Mouse (Mus musculus): Measurements from ENCODE around the gene Car9.
"Not testable (repeated sequence)": the region's sequence is repeated elsewhere in the genome, so short reads cannot be mapped to it uniquely, and the experiment has no call there.

The Car9 gene

DNA sequence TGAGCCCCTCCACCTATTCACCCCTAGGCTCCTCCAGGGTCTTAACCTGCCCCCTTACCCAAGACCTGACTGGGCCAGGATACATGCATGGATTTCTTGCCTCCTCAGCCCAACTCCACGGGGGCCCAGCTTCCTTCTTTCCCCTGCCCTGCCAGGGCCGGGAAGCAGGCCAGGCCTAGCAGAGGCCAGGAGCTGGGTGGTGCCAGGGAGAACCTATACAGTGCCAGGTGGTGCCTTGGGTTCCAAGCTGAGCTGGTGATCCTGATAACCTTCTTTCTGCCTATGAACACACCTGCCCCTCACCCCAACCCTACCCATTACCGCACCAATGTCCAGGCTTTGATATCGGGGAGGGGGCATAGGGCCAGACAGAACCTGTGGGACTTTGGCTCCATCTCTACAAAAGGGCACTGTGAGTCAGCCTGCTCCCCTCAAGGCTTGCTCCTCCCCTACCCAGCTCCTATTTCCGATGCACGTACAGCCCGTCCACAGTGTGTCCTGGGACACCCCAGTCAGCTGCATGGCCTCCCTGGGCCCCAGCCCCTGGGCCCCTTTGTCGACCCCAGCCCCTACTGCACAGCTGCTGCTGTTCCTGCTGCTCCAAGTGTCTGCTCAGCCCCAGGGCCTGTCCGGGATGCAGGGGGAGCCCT lies at the start of gene Car9:
Gene Car9, plus strand, starts transcription at position 431 of the 650 bp plus-strand sequence.
- DNase-seq (ENCODE audit: low read depth, low spot score): no peak

DNA sequence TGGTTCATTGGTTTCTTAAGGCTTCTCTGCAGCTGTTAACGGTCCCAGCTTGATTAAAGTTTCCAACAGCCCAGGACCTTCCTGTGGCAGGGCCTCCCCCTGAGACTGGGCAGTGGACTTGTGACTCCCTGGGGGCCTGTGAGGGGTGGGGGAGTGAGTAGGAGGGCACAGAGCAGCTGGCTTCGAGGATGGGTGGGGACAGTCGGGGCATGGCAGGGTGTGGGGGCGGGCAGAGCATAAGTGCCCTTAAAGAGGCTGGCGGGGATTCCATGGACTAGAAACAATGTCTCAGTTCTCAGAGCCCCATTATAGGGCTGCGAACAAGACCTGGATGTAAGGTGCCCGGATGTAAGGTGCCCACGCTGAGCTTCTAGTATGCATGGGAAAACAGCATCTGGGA lies 49.6 kb upstream of the Car9 start:
- DNase-seq (ENCODE audit: low read depth, low spot score): no peak

DNA sequence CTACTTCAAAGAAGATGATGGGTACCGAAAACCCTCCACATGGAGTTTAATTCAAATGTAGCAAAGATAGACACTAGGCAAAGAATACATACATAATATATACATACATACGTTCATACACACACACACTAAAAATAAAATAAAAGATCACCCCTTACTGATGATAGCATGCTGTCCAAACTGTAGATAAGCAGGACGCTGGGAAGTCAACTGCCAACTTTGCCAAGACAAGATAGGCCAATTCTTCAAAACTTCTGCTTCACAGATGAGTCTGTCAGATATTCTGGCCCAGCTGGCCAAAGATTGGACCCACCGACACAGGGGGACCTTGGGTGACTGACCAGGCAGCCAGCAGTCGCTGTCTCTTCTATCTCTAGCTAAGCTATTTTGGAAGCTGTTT lies 43.7 kb upstream of the Car9 start:
- DNase-seq (ENCODE audit: low read depth, low spot score): no peak

DNA sequence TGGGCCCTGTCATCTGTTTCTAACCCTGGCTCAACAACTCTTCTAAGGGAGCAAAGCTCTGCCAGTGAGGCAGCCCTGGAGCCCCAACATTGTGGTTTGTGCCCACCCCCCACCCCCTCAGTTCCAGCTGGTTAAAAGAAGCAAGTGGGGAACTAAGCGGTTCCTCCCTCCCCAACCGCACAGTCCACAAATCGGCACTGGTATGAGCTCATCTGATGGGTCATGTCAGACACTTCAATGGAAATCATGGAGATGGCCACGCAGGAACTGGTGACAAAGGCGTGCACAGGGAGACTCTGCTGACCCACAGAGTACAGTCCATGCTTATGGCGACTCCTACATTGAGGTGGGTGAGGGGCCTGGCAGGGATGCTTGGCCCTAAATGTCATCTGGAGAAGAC lies 40.8 kb upstream of the Car9 start:
- DNase-seq (ENCODE audit: low read depth, low spot score): no peak

DNA sequence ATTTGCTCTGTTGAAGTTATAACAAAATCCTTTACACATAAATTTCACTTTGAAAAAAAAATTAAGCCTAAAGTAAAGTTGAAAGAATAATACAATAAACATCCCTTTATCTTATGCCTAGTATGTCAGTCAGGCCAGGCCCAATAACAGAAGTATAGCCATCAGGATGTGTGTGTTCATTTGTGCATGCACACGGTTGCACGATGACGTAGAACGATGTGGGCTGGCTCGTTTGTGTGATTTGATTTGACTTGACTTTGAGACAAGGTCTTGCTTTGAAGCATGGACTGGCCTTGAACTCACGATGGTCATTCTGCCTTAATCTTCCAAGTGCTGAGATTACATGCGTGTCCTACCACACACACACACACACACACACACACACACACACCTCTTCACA lies 39.9 kb upstream of the Car9 start:
- DNase-seq (ENCODE audit: low read depth, low spot score): no peak

DNA sequence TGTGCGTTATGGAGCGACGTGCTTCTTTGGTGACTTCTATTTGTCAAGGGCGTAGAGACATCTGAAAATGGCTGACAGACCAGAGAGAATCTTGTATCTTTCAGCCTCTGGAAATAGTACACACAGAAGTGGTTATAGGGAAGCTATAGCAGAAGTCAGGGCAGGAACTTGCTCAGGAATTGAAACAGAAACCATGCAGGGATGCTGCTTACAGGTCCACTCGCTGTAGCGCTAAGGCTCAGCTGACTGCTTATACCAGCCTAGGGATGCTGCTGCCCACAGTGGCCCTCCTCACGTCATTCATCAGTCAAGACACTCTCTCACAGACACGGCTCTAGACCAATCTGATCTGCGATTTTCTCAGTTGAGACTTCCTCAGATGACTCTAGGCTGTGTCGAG lies 36.5 kb upstream of the Car9 start:
- no peak for DNase-seq (ENCODE audit: low read depth, low spot score)

DNA sequence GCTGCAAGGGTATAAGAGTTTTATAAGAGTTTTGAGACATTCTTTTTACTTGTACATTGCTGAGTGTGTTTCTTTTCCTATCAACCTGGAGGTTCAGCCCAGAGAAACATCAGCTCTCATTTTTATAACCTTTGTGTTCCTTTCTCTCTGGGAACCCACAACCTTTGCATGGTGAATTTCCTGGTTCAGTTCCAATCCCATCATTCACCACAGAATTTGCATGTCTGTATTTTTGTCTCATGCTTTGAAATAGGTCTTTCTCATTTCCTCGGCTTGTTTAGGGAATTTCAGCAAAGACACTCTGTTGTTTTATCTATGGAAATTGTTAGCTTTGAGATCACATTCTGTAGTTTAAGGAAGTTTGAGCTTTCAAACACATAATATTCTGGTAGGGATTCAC lies 33.1 kb upstream of the Car9 start:
- DNase-seq (ENCODE audit: low read depth, low spot score): no peak

DNA sequence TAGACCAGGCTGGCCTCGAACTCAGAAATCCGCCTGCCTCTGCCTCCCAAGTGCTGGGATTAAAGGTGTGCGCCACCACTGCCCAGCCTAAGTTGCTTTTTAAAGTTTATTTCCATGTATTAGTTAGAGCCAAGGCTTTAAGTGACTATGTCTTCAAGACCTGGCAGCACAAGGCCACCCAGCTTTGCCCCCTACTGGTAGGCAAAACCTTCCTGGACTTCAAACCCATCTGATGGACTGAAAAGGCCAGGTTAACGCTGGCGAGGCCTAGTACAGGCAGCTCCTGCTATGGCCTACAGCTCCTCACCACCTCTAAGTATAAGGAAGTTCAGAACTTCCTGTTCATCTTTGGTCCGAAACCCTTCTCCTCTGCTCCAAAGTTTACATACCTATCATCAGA lies 30.2 kb upstream of the Car9 start:
- DNase-seq (ENCODE audit: low read depth, low spot score): no peak

DNA sequence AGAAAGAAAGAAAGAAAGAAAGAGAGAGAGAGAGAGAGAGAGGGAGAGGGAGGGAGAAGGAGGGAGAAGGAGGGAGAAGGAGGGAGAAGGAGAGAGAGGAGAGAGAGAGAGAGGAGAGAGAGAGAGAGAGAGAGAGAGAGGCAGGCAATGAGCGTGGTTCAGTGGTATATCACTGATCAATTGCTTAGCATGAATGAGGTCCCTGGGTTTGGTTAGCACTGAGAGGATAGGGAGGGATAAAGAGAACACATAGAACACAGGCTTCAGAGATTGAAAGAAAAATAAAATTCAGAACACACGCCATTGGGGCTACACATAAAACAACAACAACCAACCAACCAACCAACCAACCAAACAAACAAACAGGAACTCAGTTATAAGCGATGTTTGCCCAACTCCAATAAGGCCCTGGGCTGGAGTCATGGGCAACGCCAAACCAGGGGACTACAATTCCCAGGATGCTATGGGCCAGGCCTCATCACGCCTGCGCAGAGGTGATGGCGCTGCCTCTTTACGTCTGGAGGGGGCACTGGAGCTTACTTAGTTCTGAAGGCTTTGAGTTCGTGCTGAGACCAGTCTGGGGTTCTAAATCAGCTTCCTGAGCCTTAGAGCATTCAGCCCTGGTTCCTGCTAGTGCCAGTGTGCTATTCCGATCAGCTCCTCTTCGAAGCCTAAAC lies 28.8 kb upstream of the Car9 start:
- peak; percentile 76 for DNase-seq (ENCODE audit: low read depth, low spot score)

DNA sequence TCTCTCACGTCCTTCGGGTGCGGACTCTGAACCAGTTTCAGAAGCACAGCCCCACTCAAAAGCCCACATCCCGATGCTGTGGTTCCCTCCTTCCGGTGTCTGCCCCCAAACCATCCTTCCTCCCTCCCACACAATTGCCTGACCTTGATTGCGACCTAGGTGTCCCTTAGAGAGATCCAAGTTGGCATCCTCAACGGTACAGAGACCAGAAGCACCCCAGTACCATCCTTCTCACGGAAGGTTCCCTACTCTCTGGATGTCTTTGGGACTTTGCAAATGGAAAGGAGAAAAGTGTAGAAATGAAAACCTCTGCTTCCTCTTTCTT lies 28.3 kb upstream of the Car9 start:
- no peak for DNase-seq (ENCODE audit: low read depth, low spot score)

DNA sequence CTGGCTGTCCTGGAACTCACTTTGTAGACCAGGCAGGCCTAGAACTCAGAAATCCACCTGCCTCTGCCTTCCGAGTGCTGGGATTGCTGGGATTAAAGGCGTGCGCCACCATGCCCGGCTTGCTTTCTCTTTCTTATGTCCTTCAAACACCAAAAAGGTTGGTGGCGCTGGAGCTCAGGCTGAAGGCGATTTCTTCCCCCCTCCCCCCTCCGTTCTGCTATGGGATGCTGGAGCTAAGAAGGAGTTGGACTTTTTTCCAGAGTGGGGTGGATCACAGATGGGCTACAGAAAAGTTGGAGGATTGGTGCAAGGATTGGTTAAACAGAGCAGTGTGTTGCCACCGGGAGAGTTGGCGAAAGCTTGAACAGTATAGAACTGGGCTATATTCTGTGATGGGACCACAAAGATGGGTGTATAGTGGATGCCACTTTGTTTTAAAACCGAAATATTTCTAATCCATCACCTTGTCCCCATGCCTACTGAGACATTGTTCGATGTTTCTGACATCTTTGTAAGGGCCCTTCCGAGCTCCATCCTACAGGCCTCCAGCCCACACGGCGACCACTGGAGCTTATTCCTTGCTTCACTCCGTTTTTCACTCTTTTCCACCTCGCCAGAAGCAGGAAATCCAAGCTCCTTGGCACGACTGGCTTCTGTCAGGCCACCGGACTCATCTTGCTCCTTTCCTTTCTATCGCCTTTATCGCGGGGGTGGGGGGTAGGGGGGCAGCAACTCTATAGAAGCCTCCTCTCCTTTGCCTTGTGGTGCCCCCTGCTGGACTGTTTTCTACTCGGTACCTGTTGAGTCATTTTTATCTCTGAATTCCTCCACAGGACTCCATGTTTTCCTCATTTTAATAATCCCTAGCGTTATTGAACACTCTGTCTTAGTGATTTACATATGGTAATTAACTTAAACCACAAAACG lies 27.6 kb upstream of the Car9 start:
- no peak for DNase-seq (ENCODE audit: low read depth, low spot score)

DNA sequence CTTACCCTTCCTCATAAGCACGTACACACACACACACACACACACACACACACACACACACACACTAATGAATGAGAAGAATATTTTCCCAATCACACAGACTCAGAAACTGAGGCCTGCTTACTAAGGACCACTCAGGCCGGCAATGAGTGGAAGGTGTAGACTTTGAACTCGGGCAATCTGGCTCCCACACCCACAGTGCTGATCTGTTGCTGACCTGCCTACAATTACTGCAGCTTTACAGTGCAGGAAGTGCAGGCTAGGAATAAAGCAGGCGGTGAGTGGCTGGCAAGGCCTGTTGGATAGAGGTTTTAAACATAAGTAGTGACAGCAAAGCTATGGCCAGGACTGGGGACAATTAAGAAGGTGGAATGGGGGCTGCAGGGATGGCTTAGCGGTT lies 25.8 kb upstream of the Car9 start:
- DNase-seq (ENCODE audit: low read depth, low spot score): no peak

DNA sequence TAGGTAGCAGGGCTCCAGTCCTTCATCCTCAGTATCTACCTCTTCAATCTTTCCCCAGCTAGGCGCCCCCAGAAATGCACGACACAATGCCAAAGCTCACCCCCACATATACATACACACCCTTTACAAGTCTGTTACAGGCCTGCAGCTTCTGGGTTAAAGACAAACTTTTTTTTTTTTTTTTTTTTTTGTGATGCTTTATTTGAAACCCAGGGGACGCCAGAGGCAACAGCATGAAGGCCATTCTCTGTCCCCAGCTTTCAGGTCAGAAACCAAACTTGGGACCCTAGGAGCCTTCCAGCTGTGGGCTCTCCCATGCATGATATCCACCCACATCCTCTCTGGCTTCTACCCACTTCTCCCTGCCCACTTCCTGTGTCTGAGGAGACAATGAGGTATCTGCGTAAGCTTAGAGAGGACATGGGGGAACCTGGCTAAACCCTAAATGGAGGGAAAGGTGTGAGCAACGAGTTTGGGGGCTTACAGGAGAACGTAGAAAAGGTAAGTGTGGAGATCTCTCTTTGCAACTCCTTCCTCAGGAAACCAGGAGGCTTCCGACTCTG lies 24.8 kb upstream of the Car9 start:
- DNase-seq (ENCODE audit: low read depth, low spot score): no peak

DNA sequence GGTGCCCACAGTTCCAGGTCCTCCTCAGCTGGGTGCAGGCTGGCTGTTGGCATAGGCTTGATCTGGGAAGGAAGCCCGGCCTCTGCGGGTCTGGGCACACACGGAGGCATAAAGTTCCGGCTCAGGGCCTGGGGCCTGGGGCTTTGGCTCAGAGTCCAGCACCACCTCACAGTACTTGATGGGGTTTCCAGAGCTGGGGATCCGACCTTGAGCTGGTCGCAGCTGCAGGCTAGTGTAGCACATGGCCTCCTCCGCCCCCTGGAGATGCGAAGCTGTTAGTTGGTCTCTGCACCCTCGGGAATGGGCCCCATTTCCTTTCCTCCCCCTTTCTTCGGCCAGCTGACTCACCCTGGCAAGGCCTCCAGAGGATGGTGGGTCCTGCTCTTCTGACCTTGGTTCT lies 24.2 kb upstream of the Car9 start:
- no peak for DNase-seq (ENCODE audit: low read depth, low spot score)

DNA sequence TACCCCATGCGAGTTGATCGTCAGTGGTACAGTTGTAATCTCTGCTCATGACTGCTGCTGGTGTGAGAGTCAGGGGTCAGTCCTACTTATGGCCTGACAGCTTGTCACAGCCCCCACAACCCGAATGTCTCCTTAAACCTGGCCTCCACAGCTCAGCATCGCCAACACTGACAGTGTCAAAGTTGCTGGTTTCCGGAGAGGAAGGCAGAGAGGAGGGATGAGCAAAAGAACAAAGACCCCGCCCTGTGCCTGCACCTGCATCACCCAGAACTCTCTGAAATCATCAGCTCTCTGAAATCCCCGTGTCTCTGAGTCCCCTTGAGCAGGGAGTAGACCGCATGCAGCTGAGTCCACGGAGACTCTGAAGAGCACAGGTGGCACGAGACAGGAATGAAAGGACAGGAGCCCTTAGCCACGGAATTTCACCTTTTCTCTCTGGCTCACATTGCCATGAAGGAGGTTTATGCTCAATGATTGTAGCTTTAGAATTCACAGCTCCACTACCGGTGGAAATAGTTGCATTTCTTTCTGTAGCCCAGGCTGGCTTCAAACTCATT lies 23.2 kb upstream of the Car9 start, which contains the start of gene Sit1:
Gene Sit1, minus strand, starts transcription at position 200 of the 557 bp plus-strand sequence.
- no peak for DNase-seq (ENCODE audit: low read depth, low spot score)

DNA sequence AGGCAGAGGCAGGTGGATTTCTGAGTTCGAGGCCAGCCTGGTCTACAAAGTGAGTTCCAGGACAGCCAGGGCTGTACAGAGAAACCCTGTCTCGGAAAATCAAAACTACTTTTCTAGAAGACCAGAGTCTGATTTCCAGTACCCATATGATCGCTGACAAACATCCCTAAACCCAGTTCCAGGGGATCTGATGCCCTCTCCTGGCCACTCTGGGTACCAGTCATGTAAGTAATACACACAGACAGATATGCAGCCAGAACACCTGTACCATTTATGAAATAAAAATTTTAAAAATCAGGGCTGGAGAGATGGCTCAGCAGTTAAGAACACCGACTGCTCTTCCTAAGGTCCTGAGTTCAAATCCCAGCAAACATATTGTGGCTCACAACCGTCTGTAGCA lies 21.1 kb upstream of the Car9 start:
- not testable (repeated sequence) for DNase-seq (ENCODE audit: low read depth, low spot score)

DNA sequence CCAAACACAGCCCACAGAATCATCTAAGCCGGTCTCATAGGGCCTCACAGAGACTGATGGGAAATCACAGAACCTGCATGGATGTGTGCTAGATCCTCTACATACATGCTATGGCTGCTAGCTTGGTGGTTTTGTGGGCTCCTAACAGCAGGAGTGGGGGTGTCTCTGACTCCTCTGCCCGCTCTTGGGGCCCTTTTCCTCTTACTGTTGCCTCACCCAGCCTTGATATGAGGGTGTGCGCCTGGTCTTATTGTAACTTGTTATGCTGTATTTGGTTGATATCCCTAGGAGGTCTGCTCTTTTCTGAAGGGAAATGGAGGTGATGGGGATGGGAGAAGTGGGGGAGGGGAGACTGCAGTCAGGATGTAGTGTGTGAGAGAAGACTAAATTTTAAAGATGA lies 17.2 kb upstream of the Car9 start:
- no peak for DNase-seq (ENCODE audit: low read depth, low spot score)

DNA sequence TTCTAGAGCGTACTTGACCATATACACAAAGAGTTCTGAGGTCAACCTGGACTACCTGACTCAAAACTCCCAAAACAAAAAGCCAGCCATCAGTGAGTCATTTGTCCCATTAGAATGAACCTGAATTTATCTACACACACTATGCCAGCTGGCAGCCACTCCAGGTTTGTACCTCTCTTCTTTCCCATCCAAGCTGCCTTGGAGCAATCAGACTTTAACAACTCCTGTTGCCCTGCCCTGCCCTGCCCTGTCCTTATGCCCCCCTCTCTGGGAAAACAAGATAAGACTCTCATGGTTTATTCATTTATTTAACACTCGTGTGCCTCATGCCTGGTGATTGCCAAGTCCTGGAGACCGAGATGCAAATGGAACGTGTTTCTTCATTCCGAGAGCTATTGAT lies 16.0 kb upstream of the Car9 start:
- DNase-seq (ENCODE audit: low read depth, low spot score): no peak

DNA sequence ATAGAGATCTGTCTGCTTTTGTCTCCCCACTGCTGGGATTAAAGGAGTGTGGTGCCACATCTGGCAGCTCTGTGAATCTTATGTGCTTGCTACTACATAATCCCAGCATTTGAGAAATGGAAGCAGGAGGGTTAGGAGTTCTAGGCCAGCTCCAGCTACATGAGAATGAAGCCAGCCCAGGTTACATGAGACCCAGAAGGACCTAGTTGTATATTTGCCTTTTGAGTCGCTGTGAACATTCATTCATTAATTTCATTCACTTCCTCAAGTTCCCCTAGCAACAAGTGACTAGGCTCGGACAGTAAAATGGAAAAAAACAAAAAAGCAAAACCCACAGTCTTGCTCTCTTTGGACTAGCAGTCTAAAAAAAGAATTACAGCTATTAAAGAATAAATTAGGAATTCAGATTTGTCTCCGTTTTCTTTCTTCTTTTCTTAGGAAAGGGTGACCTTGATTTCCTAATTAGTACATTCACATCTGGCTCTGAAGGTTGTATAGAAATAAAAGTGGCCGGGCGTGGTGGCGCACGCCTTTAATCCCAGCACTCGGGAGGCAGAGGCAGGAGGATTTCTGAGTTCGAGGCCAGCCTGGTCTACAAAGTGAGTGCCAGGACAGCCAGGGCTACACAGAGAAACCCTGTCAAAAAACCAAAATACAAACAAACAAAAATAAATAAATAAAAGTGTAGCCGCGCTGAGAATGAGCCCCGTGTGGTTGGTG lies 14.5 kb upstream of the Car9 start:
- DNase-seq (ENCODE audit: low read depth, low spot score): no peak

DNA sequence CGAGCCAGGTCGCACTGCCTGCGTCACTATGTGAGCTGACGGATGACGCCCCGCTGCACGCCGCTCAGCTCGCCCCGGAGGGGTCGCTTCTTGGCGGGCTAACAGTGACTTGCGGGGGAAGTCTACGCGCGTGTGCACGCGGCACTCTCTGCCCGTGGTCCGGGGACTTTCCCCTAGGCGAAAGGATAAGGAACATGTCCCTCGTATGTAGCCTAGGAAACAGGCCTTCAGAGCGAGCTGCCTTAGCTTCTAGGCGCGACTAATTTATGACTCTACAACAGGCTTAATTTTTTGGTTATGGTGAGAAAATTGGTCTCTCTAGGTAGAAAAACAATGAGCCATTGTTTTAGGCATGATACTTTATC lies 14.0 kb upstream of the Car9 start, which contains the start of gene Ccdc107:
Gene Ccdc107, plus strand, starts transcription at position 80 of the 365 bp plus-strand sequence.
- DNase-seq (ENCODE audit: low read depth, low spot score): peak; percentile 84

DNA sequence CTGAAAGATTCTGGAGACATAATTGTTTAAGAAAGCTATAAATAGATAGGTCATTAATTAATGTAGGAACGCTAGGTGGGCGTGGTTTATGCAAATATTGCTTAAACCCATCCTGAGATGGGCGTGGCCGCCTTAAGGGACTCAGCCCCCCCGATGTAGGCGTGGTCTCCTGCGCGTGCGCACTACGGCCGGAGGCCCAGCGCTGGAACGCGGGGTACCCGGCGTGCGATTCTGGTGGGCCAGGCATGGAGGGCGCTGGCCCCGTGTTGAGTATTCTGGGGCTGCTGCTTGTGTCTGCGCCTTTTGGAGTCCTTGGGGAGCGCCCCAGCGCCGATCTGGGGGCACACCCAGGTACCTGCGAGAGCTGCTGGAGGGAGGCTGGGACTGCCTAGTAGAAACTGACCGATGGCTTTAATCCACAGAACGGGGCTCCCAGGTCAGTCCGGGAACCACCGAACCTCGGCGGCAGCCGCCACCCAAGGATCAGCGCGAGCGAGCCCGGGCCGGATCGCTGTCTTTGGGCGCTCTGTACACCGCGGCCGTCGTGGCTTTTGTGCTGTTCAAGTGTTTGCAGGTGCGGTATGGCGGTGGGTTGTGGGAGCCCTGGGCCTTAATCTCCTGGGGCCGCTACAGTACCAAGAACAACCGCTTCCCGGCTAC lies 13.4 kb upstream of the Car9 start:
- peak; percentile 95 for DNase-seq (ENCODE audit: low read depth, low spot score)

Data from c-Kit-negative CD71-positive TER-119-positive erythroid progenitor cells, embryonic 14.5 days (primary cell).